Mouse (Mus musculus) embryonic facial prominence, embryonic 15.5 days (tissue): ENCODE data around the gene Tmem41b. TPM values are rescaled to one million over a fixed set of nuclear protein-coding genes. Genes with fewer than 3 reads are reported as not detected.
"Not testable (repeated sequence)": the region's sequence is repeated elsewhere in the genome, so short reads cannot be mapped to it uniquely, and the experiment has no call there.

Source experiments
- ATAC-seq: fragments of 200-750 bp; cut with Nextera tagmentation; 2 replicates; pipeline ENCODE4 v1.8.0; 2017; ENCODE audit warnings: low read depth, moderate TSS enrichment; ENCODE audit not compliant: insufficient number of reproducible peaks, low FRiP score, low TSS enrichment
- H3K27ac ChIP-seq: fragments of 300-500 bp; sonication (generic); replicated peaks from 2 replicates; pipeline ENCODE4 v1.5.1; 2015; ENCODE audit warnings: mild to moderate bottlenecking, inconsistent platforms
- H3K27me3 ChIP-seq: fragments of 300-500 bp; sonication (generic); 2 replicates; pipeline ENCODE4 v1.6.1; 2015; ENCODE audit warnings: inconsistent platforms
- H3K36me3 ChIP-seq: fragments of 300-500 bp; sonication (generic); 2 replicates; pipeline ENCODE4 v1.6.1; 2015; ENCODE audit warnings: mild to moderate bottlenecking, inconsistent platforms
- H3K4me1 ChIP-seq: fragments of 300-500 bp; sonication (generic); 2 replicates; pipeline ENCODE4 v1.6.1; 2015; ENCODE audit warnings: inconsistent platforms
- H3K4me2 ChIP-seq: fragments of 300-500 bp; sonication (generic); replicated peaks from 2 replicates; pipeline ENCODE4 v1.6.1; 2015; ENCODE audit warnings: mild to moderate bottlenecking, inconsistent platforms
- H3K4me3 ChIP-seq: fragments of 300-500 bp; sonication (generic); replicated peaks from 2 replicates; pipeline ENCODE4 v1.5.1; 2015; ENCODE audit warnings: mild to moderate bottlenecking, inconsistent platforms
- H3K9ac ChIP-seq: fragments of 300-500 bp; sonication (generic); 2 replicates; pipeline ENCODE4 v1.6.1; 2015; ENCODE audit warnings: inconsistent platforms
- H3K9me3 ChIP-seq: fragments of 300-500 bp; sonication (generic); replicated peaks from 2 replicates; pipeline ENCODE4 v1.6.1; 2016; ENCODE audit warnings: inconsistent platforms
- WGBS: fragments of 180-500 bp; shearing (Covaris S2); methylation state at CpG from one replicate; pipeline ENCODE4 v1.1.7; 2015; 5-methylcytosine and 5-hydroxymethylcytosine counted together
- polyA plus RNA-seq: library from polyadenylated mRNA; unstranded; fragments of >200 nt; fragmentation: Nextera tagmentation; extraction: Ambion mirVana; gene quantifications from 2 replicates; pipeline ENCODE4 v1.2.1, GENCODE M21; 2015

Tmem41b gene
- polyA plus RNA-seq, 1 experiment from 2014 or later, result 59.3 TPM

DNA sequence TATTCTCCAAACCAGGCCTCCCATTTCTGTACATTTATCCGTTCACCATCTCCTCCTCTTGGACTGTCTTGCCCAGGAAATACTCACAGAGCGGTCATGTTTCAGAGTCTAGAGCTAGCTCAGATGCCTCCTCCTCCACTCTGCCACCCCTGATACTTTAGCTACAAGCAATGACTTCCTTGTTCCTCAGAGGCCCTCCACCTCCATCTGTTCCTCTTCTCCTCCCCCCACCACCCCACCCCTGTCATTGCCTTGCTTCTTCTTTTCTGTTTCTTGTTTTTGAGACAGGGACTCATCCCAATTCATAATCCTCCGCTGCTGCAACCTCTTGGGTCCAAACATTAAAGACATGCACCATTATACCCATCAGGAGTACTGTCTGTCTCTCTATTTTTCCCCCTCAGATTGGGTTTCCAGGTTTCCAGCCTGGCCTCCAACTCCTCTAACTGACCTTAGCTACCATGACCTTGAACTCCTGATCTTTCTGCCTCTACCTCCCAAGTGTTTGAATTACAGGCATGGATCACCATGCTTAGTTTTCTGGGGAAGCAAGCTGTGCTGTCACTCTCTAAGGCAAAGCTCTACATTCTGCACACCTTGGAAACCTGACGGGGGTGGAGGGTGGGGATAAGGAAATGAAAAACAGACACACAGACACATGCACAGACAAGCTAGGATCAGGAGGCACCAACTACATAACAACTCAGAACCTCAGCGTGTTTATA is 19.9 kb upstream of the Tmem41b start:
- Histone ChIP-seq H3K27me3 (no peaks in the 10 kb centered on the region), H3K4me3 (no peak overlapping the region), H3K4me1 (0 out of 2 replicates have a peak, but pooled peaks cover 3% of the 10 kb centered on the region), H3K27ac (no peak overlapping the region), H3K9ac (no peak overlapping the region), H3K36me3 (no peaks in the 10 kb centered on the region), H3K9me3 (no peaks in the 10 kb centered on the region), H3K4me2 (no peak overlapping the region)
- no peak for ATAC-seq
- 57% methylated on average over 5 of the region's 5 CpGs for WGBS

DNA sequence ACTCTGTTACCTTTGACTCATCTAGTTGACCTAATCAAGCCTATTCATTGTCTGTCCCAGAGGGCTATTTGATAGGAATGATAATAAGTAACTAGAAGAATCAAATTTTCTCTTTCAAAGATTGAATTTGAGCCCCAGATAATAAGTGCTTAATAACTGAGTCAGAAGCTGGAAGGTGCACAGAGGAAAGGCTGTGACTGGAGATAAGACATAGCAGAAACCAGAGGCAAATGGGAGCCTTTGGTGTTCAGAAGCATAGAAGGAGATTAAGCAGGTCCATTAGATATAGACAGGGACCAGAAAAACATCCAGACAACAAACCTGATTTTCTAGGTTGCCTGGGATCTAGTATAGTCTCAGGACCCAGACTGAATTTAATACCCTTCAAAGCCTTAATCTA is 19.2 kb upstream of the Tmem41b start:
- no peak overlapping the region for H3K4me2 ChIP-seq
- no peaks in the 10 kb centered on the region for H3K27me3 ChIP-seq
- 0 out of 2 replicates have a peak, but pooled peaks cover 3% of the 10 kb centered on the region for H3K4me1 ChIP-seq
- ATAC-seq, result no peak
- H3K27ac ChIP-seq, result no peak overlapping the region
- no peaks in the 10 kb centered on the region for H3K9me3 ChIP-seq
- no peak overlapping the region for H3K9ac ChIP-seq
- no peak overlapping the region for H3K4me3 ChIP-seq
- no peaks in the 10 kb centered on the region for H3K36me3 ChIP-seq

- H3K9me3 ChIP-seq, result no peaks in the 10 kb centered on the region
- peak; percentile 60; the same call in 1 of the 2 replicates for ATAC-seq
- no peak overlapping the region for H3K4me3 ChIP-seq
- no peak overlapping the region for H3K27ac ChIP-seq
- no peak overlapping the region for H3K9ac ChIP-seq
- H3K4me2 ChIP-seq, result peak overlapping the region; percentile 28
- no peaks in the 10 kb centered on the region for H3K27me3 ChIP-seq
- no peaks in the 10 kb centered on the region for H3K36me3 ChIP-seq
- WGBS, result 14% methylated on average over 20 of the region's 20 CpGs
- 0 out of 2 replicates have a peak, but pooled peaks cover 3% of the 10 kb centered on the region for H3K4me1 ChIP-seq
Measured at GRCm38 (mm10) chr7:110002968-110003367, 16.2 kb upstream of the Tmem41b start.

DNA sequence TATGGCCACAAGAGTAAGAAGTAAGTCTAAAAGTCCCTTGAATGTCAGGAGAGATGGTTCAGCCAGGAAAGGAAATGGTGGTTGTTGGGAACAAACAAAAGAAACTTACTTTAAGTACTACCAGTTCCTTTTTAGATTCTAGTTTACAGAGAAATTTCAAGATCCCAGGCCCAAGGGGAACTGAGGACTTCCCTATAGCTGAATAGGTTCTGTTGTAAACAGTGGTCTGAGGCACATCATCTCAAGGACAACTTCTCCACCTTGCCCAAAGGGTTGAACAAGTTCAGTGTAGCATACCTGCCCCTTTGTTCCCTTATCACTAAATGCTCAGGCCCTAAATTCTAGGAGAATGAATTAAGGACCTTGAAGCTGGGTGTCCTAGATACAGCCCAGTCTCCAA is 15.4 kb upstream of the Tmem41b start:
- no peaks in the 10 kb centered on the region for H3K9me3 ChIP-seq
- no peaks in the 10 kb centered on the region for H3K27me3 ChIP-seq
- H3K4me1 ChIP-seq, result 0 out of 2 replicates have a peak, but pooled peaks cover 3% of the 10 kb centered on the region
- no peak overlapping the region for H3K27ac ChIP-seq
- no peak overlapping the region for H3K9ac ChIP-seq
- H3K4me3 ChIP-seq, result no peak overlapping the region
- H3K36me3 ChIP-seq, result no peaks in the 10 kb centered on the region
- H3K4me2 ChIP-seq, result no peak overlapping the region
- no peak for ATAC-seq

DNA sequence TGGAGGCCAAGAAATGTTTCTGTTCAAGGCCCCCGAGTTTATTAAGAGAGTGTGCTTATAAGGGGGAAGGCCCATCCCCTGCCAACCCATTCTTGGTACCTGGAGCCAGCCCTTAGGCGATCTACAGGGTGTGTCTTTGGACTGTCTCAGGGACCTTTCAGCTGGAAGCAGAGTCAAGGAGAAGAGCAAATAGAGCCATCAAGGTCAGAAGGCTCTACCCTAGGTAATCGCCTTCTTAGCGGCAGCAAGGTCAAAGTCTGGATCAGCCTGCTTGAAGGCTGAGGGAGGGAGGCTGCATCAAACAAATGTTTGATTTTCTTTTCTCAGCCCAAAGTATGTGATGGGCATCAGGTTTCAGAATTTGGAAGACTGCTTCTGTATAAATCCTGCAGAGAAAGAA is 11.7 kb upstream of the Tmem41b start:
- Histone ChIP-seq H3K4me2 (no peak overlapping the region), H3K27me3 (no peaks in the 10 kb centered on the region), H3K4me1 (0 out of 2 replicates have a peak, but pooled peaks cover 3% of the 10 kb centered on the region), H3K36me3 (no peaks in the 10 kb centered on the region), H3K9ac (no peak overlapping the region), H3K27ac (no peak overlapping the region), H3K9me3 (no peaks in the 10 kb centered on the region), H3K4me3 (no peak overlapping the region)
- ATAC-seq, result no peak
- WGBS, result 71% methylated on average over 4 of the region's 4 CpGs

DNA sequence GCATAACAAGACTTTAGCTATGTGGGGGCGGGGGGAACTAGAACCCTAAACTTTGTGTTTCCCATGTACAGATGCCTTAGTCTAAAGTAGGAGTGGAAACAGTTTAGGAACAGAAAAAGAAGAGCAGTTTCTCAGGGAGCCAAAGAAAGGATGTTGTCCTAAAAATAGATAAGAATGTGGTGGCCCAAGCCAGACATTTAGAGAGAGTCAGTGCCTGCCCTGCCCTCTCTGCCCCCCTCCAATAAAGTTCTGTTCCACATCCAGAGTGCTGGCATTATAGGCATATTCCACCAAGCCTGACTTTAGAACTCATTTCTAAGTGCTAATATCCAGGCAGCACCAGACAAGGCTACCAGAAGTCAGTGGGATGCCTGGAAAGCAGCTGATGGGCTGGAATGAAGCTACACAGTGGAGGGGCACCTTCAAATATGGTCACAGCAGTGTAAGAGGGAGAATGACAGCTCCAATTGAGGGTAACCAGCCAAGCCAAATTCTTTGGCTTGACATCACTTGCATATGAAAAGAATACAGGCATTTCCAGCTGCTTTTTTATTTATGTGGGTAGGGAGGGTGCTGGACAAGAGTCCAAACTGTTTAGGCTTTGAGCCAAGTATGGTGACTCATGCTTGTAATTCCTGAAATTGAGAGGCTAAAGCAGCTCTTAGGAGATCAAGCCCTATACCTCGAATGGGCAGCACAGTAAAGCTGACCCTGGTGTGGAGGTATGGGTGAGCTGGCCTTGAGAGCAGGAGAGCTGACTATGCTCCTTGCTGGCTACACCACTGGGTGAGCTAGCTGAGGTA is 6.6 kb upstream of the Tmem41b start:
- H3K4me1 ChIP-seq, result no peaks in the 10 kb centered on the region
- no peak overlapping the region for H3K4me3 ChIP-seq
- no peaks in the 10 kb centered on the region for H3K36me3 ChIP-seq
- no peak overlapping the region for H3K9ac ChIP-seq
- peak; percentile 54; the same call in 1 of the 2 replicates for ATAC-seq
- H3K27ac ChIP-seq, result peak overlapping the region; percentile 55; the same call in 1 of the 2 replicates
- H3K9me3 ChIP-seq, result no peaks in the 10 kb centered on the region
- no peaks in the 10 kb centered on the region for H3K27me3 ChIP-seq
- H3K4me2 ChIP-seq, result no peak overlapping the region
- WGBS, result 54% methylated on average over 2 of the region's 2 CpGs

DNA sequence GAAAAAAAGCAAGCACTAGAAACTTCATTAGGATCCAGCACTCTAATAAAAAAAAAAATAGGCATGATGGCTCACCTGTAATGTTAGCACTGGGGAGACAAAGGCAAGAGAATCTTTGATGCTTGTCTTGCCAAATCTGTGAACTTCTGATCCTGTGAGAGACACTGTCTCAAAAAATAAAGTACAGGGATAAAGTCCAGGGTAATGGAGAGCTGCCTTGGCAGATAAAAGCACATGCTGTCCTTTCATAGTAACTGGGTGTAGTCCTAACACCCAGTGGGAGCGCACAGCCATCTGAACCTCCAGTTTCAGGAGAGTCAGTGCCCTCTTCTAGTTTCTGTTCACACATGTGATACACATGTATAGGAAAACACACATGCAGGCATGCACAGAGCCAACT is 4.6 kb upstream of the Tmem41b start:
- Histone ChIP-seq H3K4me3 (no peak overlapping the region), H3K36me3 (no peaks in the 10 kb centered on the region), H3K27me3 (no peaks in the 10 kb centered on the region), H3K4me1 (no peaks in the 10 kb centered on the region), H3K27ac (no peak overlapping the region), H3K9me3 (no peaks in the 10 kb centered on the region), H3K9ac (no peak overlapping the region), H3K4me2 (no peak overlapping the region)
- ATAC-seq, result no peak
- WGBS, result 86% methylated on average over 1 of the region's 1 CpGs

- peak overlapping the region; percentile 88 for H3K27ac ChIP-seq
- peak overlapping the region; percentile 51 for H3K4me3 ChIP-seq
- peaks cover 6% of the 10 kb centered on the region; the same call in 1 of the 2 replicates for H3K4me1 ChIP-seq
- no peaks in the 10 kb centered on the region for H3K9me3 ChIP-seq
- H3K4me2 ChIP-seq, result peak overlapping the region; percentile 58
- H3K9ac ChIP-seq, result peak overlapping the region; percentile 45
- under 1% methylated on average over 43 of the region's 43 CpGs for WGBS
- H3K27me3 ChIP-seq, result no peaks in the 10 kb centered on the region
- peaks cover 7% of the 10 kb centered on the region for H3K36me3 ChIP-seq
- ATAC-seq, result peak; percentile 99
Measured at GRCm38 (mm10) chr7:109986133-109986669, 528 bp downstream of the Tmem41b start.

GRCm38 (mm10) chr7:109985661-109986132 is 1.0 kb downstream of the Tmem41b start:
- Histone ChIP-seq H3K27ac (peak overlapping the region; percentile 88), H3K27me3 (no peaks in the 10 kb centered on the region), H3K4me2 (peak overlapping the region; percentile 58), H3K4me3 (peak overlapping the region; percentile 51), H3K36me3 (peaks cover 8% of the 10 kb centered on the region), H3K9ac (peak overlapping the region; percentile 45), H3K9me3 (no peaks in the 10 kb centered on the region), H3K4me1 (peaks cover 6% of the 10 kb centered on the region; the same call in 1 of the 2 replicates)
- ATAC-seq, result no peak; the same call in 1 of the 2 replicates
- WGBS, result under 1% methylated on average over 27 of the region's 27 CpGs

DNA sequence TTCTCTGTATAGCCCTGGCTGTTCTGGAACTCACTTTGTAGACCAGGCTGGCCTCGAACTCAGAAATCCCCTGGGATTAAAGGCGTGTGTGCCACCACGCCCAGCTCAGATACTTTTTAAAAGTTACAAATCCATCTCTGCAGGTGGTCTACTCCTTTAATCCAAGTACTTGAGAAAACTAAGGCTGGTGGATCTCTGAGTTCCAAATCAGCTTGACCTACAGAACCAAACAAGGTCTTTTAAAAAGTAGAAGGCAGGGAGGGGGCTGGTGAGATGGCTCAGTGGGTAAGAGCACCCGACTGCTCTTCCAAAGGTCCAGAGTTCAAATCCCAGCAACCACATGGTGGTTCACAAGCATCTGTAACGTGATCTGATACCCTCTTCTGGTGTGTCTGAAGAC is 2.1 kb downstream of the Tmem41b start:
- not testable (repeated sequence) for H3K9ac ChIP-seq, H3K27ac ChIP-seq, H3K27me3 ChIP-seq, H3K4me3 ChIP-seq, H3K4me2 ChIP-seq, ATAC-seq, H3K9me3 ChIP-seq, H3K4me1 ChIP-seq
- peaks cover 17% of the 10 kb centered on the region for H3K36me3 ChIP-seq
- WGBS, result 62% methylated on average over 5 of the region's 5 CpGs

- not testable (repeated sequence) for H3K27me3 ChIP-seq, H3K4me1 ChIP-seq, H3K9ac ChIP-seq, H3K9me3 ChIP-seq, H3K4me2 ChIP-seq, ATAC-seq, H3K27ac ChIP-seq, H3K4me3 ChIP-seq
- H3K36me3 ChIP-seq, result peaks cover 56% of the 10 kb centered on the region
- 75% methylated on average over 5 of the region's 5 CpGs for WGBS
Measured at GRCm38 (mm10) chr7:109977131-109977530, 9.6 kb downstream of the Tmem41b start.
